Mouse (Mus musculus): ENCODE data around the gene Saxo1. TPM values are rescaled to one million over a fixed set of nuclear protein-coding genes. Genes with fewer than 3 reads are reported as not detected.

Gene Saxo1
- total RNA-seq (2021): not detected
- 0.16 and 0.18 TPM in 2 replicates for polyA plus RNA-seq (2012; rRNA removed)
- long read RNA-seq: 0 reads

DNA sequence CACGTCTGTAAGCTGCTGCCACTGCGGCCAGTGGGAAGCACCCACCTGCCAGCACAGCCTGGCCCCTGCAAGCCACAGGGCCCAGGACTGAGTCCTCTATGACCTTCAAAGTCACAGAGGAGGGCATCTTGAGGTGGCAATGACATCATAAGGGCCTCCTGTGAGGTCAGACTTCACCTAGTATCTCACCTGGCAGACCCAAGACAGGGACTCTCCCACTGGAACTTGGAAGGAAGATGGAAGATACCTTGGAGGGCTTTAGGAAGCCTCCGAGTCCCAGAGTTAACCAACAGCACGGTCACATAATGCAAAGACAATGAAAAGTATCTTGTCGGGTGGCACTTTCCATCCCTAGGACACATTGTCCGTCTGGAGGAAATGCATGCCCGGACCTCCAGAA, at the start of gene Saxo1:
Gene Saxo1, minus strand, starts transcription at position 101 of the 400 bp plus-strand sequence.
- Histone ChIP-seq H3K9ac (ENCODE audit: low read depth, low read length) (no peak within 1 kb of the TSS), H3K4me3 (no peak within 1 kb of the TSS), H3K27me3 (ENCODE audit: control insufficient read depth, insufficient read depth, low read length) (no peaks in the 10 kb centered on the region), H3K4me1 (ENCODE audit: control insufficient read depth, insufficient read depth, low read length) (no peaks in the 10 kb centered on the region), H3K79me2 (replicated peaks; ENCODE audit: control insufficient read depth, insufficient read depth, low read length) (no peaks in the 10 kb centered on the region), H3K36me3 (ENCODE audit: control insufficient read depth, insufficient read depth, low read length) (no peaks in the 10 kb centered on the region), H3K27ac (no peak within 1 kb of the TSS)
- TF ChIP-seq EP300 (IDR thresholded peaks at IDR 0.05; ENCODE audit: insufficient read depth, low read depth, low read length) (no peak), CTCF (IDR thresholded peaks at IDR 0.05) (no peak), POLR2A (IDR thresholded peaks at IDR 0.05; ENCODE audit: insufficient read depth, low read depth, low read length) (no peak)
- no peak for DNase-seq
- 88% methylated on average over 7 of the region's 7 CpGs for WGBS
- intact Hi-C loops (cut with DNase I): no loop called here

DNA sequence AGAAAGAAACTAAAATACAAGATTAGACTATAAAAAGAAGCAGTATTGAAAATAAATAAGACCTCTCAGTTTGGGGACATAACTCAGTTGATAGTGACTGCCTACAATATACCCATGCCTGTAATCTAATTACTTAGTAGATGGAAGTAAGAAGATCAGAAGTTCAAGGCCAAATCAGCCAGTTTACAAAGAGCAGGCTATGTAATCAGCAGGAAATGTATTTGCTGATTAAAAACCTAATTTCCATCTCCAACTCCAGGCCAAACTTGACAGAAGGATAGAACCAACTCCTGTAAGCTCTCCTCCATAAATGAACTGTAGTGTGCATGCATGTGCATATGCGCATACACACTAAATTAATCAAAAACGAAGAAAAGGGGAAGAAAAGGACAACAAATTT, 33.2 kb upstream of the Saxo1 start:
- H3K79me2 ChIP-seq (replicated peaks; ENCODE audit: control insufficient read depth, insufficient read depth, low read length): no peaks in the 10 kb centered on the region
- no peak for DNase-seq
- H3K27me3 ChIP-seq (ENCODE audit: control insufficient read depth, insufficient read depth, low read length): no peaks in the 10 kb centered on the region
- intact Hi-C loops (cut with DNase I): no loop called here
- H3K4me1 ChIP-seq (ENCODE audit: control insufficient read depth, insufficient read depth, low read length): no peaks in the 10 kb centered on the region
- no peak overlapping the region for H3K9ac ChIP-seq (ENCODE audit: low read depth, low read length)
- H3K36me3 ChIP-seq (ENCODE audit: control insufficient read depth, insufficient read depth, low read length): no peaks in the 10 kb centered on the region
- 96% methylated on average over 2 of the region's 2 CpGs for WGBS
- TF ChIP-seq EP300 (IDR thresholded peaks at IDR 0.05; ENCODE audit: insufficient read depth, low read depth, low read length): no peak
- no peak for TF ChIP-seq CTCF (IDR thresholded peaks at IDR 0.05)
- H3K4me3 ChIP-seq: no peak overlapping the region
- H3K27ac ChIP-seq: no peak overlapping the region

DNA sequence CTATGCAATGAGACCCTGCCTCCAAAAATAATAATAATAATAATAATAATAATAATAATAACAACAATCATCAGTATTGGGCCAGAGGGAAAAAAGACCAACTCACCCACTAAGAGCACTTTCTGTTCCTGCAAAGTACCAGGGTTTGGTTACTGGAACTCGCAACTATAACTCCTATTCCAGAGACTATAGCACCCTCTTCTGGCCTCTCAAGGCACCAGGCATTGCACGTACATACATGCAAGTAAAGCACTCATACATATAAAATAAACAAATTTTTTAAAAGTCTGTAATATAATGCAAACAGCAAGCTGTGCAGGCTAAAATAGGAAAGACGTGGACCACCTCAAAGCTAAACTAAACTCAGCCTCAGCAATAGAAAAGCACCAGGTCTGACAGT, 30.1 kb upstream of the Saxo1 start:
- Histone ChIP-seq H3K27me3 (ENCODE audit: control insufficient read depth, insufficient read depth, low read length) (no peaks in the 10 kb centered on the region), H3K4me1 (ENCODE audit: control insufficient read depth, insufficient read depth, low read length) (no peaks in the 10 kb centered on the region), H3K27ac (no peak overlapping the region), H3K9ac (ENCODE audit: low read depth, low read length) (no peak overlapping the region), H3K4me3 (no peak overlapping the region), H3K36me3 (ENCODE audit: control insufficient read depth, insufficient read depth, low read length) (no peaks in the 10 kb centered on the region), H3K79me2 (replicated peaks; ENCODE audit: control insufficient read depth, insufficient read depth, low read length) (no peaks in the 10 kb centered on the region)
- WGBS: 92% methylated on average over 3 of the region's 3 CpGs
- intact Hi-C loops (cut with DNase I): no loop called here
- TF ChIP-seq POLR2A (IDR thresholded peaks at IDR 0.05; ENCODE audit: insufficient read depth, low read depth, low read length): no peak
- peak; percentile 46 for TF ChIP-seq CTCF (IDR thresholded peaks at IDR 0.05)
- no peak for DNase-seq

DNA sequence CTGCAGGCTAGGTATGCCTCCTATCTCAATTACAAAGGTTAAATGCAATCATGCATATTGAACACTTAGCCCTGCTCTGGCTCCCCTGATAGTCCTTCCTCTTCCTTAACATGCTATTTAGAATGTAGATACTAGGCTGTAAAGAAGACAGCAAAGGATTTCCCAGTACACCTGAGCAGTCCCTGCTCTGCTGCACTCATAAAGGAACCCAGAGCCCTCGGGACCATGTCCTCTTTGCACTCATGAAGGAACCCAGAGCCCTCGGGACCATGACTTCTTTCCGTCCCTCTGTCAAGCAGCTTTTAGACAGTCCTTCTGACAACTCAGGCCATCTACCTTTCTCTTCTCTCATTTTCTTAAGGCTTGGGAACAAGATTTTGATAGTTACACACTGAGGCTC, 22.5 kb upstream of the Saxo1 start:
- intact Hi-C loops (cut with DNase I): no loop called here
- H3K36me3 ChIP-seq (ENCODE audit: control insufficient read depth, insufficient read depth, low read length): peaks cover 16% of the 10 kb centered on the region
- peaks cover 3% of the 10 kb centered on the region; the same call in 1 of the 2 replicates for H3K4me1 ChIP-seq (ENCODE audit: control insufficient read depth, insufficient read depth, low read length)
- no peak overlapping the region for H3K4me3 ChIP-seq
- no peak for DNase-seq
- 71% methylated on average over 3 of the region's 3 CpGs for WGBS
- H3K27me3 ChIP-seq (ENCODE audit: control insufficient read depth, insufficient read depth, low read length): no peaks in the 10 kb centered on the region
- H3K27ac ChIP-seq: no peak overlapping the region
- peaks cover 2% of the 10 kb centered on the region; the same call in 1 of the 2 replicates for H3K79me2 ChIP-seq (replicated peaks; ENCODE audit: control insufficient read depth, insufficient read depth, low read length)
- TF ChIP-seq EP300 (IDR thresholded peaks at IDR 0.05; ENCODE audit: insufficient read depth, low read depth, low read length): no peak
- TF ChIP-seq CTCF (IDR thresholded peaks at IDR 0.05): no peak
- TF ChIP-seq POLR2A (IDR thresholded peaks at IDR 0.05; ENCODE audit: insufficient read depth, low read depth, low read length): no peak
- H3K9ac ChIP-seq (ENCODE audit: low read depth, low read length): no peak overlapping the region

DNA sequence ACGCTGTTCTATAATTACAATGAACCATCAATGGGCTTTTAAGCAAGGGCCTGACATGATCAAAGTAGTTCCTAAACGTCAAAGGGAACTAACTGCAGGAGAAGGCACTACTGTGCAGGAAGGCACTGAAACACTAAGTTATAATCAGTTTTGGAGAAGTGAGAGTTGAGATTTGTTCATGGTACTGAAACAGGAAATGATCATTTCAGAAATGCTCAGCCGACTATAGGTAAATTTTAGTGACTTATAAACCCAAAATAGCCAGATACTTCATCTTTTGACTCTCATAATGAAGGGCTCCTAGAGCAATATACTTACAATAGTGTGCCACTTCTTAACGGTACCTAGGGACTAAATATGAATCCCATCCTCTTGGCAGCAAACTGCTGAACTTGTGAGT, 21.9 kb upstream of the Saxo1 start:
- intact Hi-C loops (cut with DNase I): no loop called here
- Histone ChIP-seq H3K4me1 (ENCODE audit: control insufficient read depth, insufficient read depth, low read length) (peaks cover 3% of the 10 kb centered on the region; the same call in 1 of the 2 replicates), H3K4me3 (no peak overlapping the region), H3K36me3 (ENCODE audit: control insufficient read depth, insufficient read depth, low read length) (peaks cover 16% of the 10 kb centered on the region), H3K27ac (no peak overlapping the region), H3K79me2 (replicated peaks; ENCODE audit: control insufficient read depth, insufficient read depth, low read length) (peaks cover 2% of the 10 kb centered on the region; the same call in 1 of the 2 replicates), H3K27me3 (ENCODE audit: control insufficient read depth, insufficient read depth, low read length) (no peaks in the 10 kb centered on the region), H3K9ac (ENCODE audit: low read depth, low read length) (no peak overlapping the region)
- no peak for DNase-seq
- 53% methylated on average over 4 of the region's 4 CpGs for WGBS
- TF ChIP-seq CTCF (IDR thresholded peaks at IDR 0.05): no peak
- TF ChIP-seq POLR2A (IDR thresholded peaks at IDR 0.05; ENCODE audit: insufficient read depth, low read depth, low read length): no peak
- no peak for TF ChIP-seq EP300 (IDR thresholded peaks at IDR 0.05; ENCODE audit: insufficient read depth, low read depth, low read length)

DNA sequence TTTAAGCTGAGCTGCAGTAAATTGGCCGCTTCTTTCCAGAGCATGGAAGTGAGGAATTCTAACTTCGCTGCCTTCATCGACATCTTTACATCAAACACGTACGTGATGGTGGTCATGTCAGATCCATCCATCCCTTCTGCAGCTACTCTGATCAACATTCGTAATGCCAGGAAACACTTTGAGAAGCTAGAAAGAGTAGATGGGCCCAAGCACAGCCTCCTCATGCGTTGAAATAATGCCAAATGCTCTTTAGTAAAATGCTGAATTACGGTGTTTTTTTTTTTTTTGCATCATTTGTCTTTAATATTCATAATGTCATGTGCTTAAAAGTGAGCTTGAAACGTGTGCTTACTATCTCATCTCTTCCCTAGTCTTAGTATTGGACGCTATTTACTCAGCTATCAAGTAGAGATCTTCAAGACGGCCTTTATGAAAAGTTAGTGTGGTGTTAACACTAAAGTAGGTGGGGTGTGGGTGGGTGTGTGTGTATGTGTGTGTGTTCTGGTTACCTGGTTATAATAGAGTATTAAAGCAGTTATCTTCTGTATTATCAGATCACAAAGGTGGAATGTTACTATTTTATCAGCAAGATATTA, 18.6 kb upstream of the Saxo1 start:
- Histone ChIP-seq H3K4me1 (ENCODE audit: control insufficient read depth, insufficient read depth, low read length) (peaks cover 4% of the 10 kb centered on the region), H3K27me3 (ENCODE audit: control insufficient read depth, insufficient read depth, low read length) (no peaks in the 10 kb centered on the region), H3K27ac (peak overlapping the region; percentile 95), H3K36me3 (ENCODE audit: control insufficient read depth, insufficient read depth, low read length) (peaks cover 16% of the 10 kb centered on the region), H3K79me2 (replicated peaks; ENCODE audit: control insufficient read depth, insufficient read depth, low read length) (peaks cover 2% of the 10 kb centered on the region; the same call in 1 of the 2 replicates), H3K4me3 (peak overlapping the region; percentile 69), H3K9ac (ENCODE audit: low read depth, low read length) (peak overlapping the region; percentile 99)
- no peak for DNase-seq
- TF ChIP-seq CTCF (IDR thresholded peaks at IDR 0.05): no peak
- no peak for TF ChIP-seq POLR2A (IDR thresholded peaks at IDR 0.05; ENCODE audit: insufficient read depth, low read depth, low read length)
- TF ChIP-seq EP300 (IDR thresholded peaks at IDR 0.05; ENCODE audit: insufficient read depth, low read depth, low read length): no peak
- 5% methylated on average over 11 of the region's 11 CpGs for WGBS
- intact Hi-C loops (cut with DNase I): loop anchor here (2.0 kb wide), 1 partner anchor 34 kb away; no protein-coding TSS in a partner anchor

All from heart, adult 2 months (tissue).